ENCODE assay signal across 8 mouse cellular contexts in the genomic region with DNA sequence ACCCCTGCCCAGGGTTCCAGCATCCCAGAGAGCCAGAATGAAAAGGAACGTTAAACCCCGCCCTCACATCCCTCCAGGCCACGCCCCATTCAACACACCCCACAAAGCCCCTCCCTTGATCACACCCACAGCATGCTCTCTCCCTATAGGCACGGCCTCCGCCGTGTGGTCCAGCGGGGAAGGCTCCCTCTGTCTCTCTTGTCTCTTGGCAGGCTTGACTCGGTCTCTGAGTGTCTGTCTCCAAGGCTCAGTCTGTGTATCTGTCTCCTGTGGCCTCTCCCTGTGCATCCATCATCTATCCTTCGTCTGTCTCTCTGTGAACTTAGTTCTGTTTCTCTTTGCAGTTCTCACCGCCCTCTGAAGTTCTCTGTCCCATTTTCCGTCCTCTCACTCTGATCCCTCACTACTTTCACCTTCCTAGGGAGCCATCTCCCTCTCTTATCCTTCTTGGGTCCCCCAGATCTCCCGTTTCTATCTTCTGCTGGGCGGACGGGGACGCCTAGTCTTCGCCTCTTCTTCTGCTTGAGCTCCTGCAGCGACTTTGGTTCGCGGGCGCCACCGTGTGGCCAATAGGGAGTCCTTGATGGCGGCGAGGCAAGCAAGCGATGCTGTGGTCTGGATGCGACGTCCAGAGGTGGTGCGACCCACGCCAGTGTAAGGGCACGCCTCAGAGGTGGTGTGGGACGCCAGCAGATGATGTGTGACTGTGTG. TPM values are rescaled to one million over a fixed set of nuclear protein-coding genes. Genes with fewer than 3 reads are reported as not detected.
A peak's percentile ranks its signal among the peaks of the same experiment; 100 is the strongest.
DNase-seq lines count a peak whose midpoint lies in the region; ATAC-seq and TF ChIP-seq lines count a peak whose summit lies in the region.

TSS of gene Gng8 (plus strand) at position 146 of the 711 bp plus-strand sequence.

- no peaks in the 10 kb centered on the region for H3K27me3 ChIP-seq in cerebellum, adult 2 months (ENCODE audit: control insufficient read depth, insufficient read depth, low read length)
- peaks cover 22% of the 10 kb centered on the region for H3K27me3 ChIP-seq in lung, embryonic 16.5 days (ENCODE audit: control insufficient read depth, insufficient read depth, low read depth, low read length)
- H3K27me3 ChIP-seq in thymus, adult 2 months (ENCODE audit: control insufficient read depth, insufficient read depth, low read length): no peaks in the 10 kb centered on the region

- H3K9me3 ChIP-seq in ES-E14 (ENCODE audit: control insufficient read depth, insufficient read depth, low read depth, low read length): no peaks in the 10 kb centered on the region
- H3K9me3 ChIP-seq in lung, embryonic 16.5 days (ENCODE audit: control insufficient read depth, low read length): no peaks in the 10 kb centered on the region

- peak within 1 kb of the TSS; percentile 46 to 68 for H3K4me3 ChIP-seq in ES-E14 (ENCODE audit: insufficient read depth in 1 of 2, low read depth in 1 of 2, low read length in 2 of 2, poor library complexity in 1 of 2, severe bottlenecking in 1 of 2)
- peak within 1 kb of the TSS; percentile 57 for H3K4me3 ChIP-seq in cerebellum, adult 2 months (replicated peaks; ENCODE audit: insufficient read depth, low read depth, low read length)
- H3K4me3 ChIP-seq in lung, embryonic 16.5 days (ENCODE audit: low read length): peak within 1 kb of the TSS; percentile 49
- peak within 1 kb of the TSS; percentile 11; the same call in 1 of the 2 replicates for H3K4me3 ChIP-seq in thymus, adult 2 months (ENCODE audit: control insufficient read depth, insufficient read depth, low read length)

- peak within 1 kb of the TSS; percentile 74 for H3K4me2 ChIP-seq in lung, embryonic 16.5 days (ENCODE audit: low read depth, low read length)

- H3K4me1 ChIP-seq in ES-E14 (ENCODE audit: control insufficient read depth in 2 of 2, insufficient read depth in 2 of 2, low read length in 2 of 2, poor library complexity in 1 of 2): peaks cover 1 to 31% of the 10 kb centered on the region in 2 experiments; a peak in 3 of 4 replicates
- H3K4me1 ChIP-seq in cerebellum, adult 2 months (ENCODE audit: control insufficient read depth, insufficient read depth, low read length): peaks cover 3% of the 10 kb centered on the region; the same call in 1 of the 2 replicates
- peaks cover 33% of the 10 kb centered on the region for H3K4me1 ChIP-seq in lung, embryonic 16.5 days (replicated peaks; ENCODE audit: control insufficient read depth, insufficient read depth, low read length)
- peaks cover 14% of the 10 kb centered on the region for H3K4me1 ChIP-seq in thymus, adult 2 months (replicated peaks; ENCODE audit: control insufficient read depth, insufficient read depth, low read length)

- TF ChIP-seq CTCF in cerebellum, adult 2 months (IDR thresholded peaks at IDR 0.05; ENCODE audit: borderline replicate concordance, insufficient read depth, low read depth, low read length): peak; percentile 81
- TF ChIP-seq CTCF in thymus, adult 2 months (IDR thresholded peaks at IDR 0.05; ENCODE audit: borderline replicate concordance, control insufficient read depth, extremely low read depth, insufficient read depth, low read length, poor library complexity): peak; percentile 98

- ATAC-seq in hematopoietic stem cell, adult 5-6 weeks (replicated peaks in 1 of 2; ENCODE audit: insufficient read depth in 1 of 2, low FRiP score in 2 of 2, low TSS enrichment in 1 of 2, low read depth in 1 of 2, poor library complexity in 2 of 2, severe bottlenecking in 2 of 2): peak; percentile 81 to 87
- ATAC-seq in lung, embryonic 16.5 days (ENCODE audit: low read depth): peak; percentile 86

- DNase-seq in ES-E14 (ENCODE audit: low read depth, low spot score): peak; percentile 89
- DNase-seq in cerebellum, adult 2 months: peak; percentile 78 to 86
- DNase-seq in forelimb bud, embryonic 11.5 days (ENCODE audit: low read depth, low spot score): peak; percentile 90
- DNase-seq in layer of hippocampus, adult 9-10 months (ENCODE audit: low spot score): peak; percentile 66
- DNase-seq in ovary, adult 18-20 months (ENCODE audit: low spot score): peak; percentile 56
- DNase-seq in thymus, adult 2 months: peak; percentile 80

- H3K36me3 ChIP-seq in ES-E14 (ENCODE audit: control insufficient read depth, insufficient read depth, low read length, poor library complexity, severe bottlenecking): peaks cover 6% of the 10 kb centered on the region; the same call in 1 of the 2 replicates
- H3K36me3 ChIP-seq in lung, embryonic 16.5 days (ENCODE audit: control insufficient read depth, insufficient read depth, low read length): no peaks in the 10 kb centered on the region
- H3K36me3 ChIP-seq in thymus, adult 2 months (ENCODE audit: control insufficient read depth, insufficient read depth, low read length): no peaks in the 10 kb centered on the region

- TF ChIP-seq POLR2A in cerebellum, adult 2 months (IDR thresholded peaks at IDR 0.05; ENCODE audit: borderline replicate concordance, insufficient read depth, low read length): no peak
- TF ChIP-seq POLR2A in thymus, adult 2 months (IDR thresholded peaks at IDR 0.05; ENCODE audit: control insufficient read depth, extremely low read depth, insufficient read depth, low read length, poor library complexity): no peak

- H3K27ac ChIP-seq in ES-E14 (ENCODE audit: insufficient read depth, low read depth, low read length, poor library complexity, severe bottlenecking): no peak within 1 kb of the TSS; the same call in 1 of the 2 replicates
- no peak within 1 kb of the TSS for H3K27ac ChIP-seq in cerebellum, adult 2 months (ENCODE audit: insufficient read depth, low read length)
- peak within 1 kb of the TSS; percentile 96 for H3K27ac ChIP-seq in lung, embryonic 16.5 days (ENCODE audit: low read length)
- H3K27ac ChIP-seq in thymus, adult 2 months (ENCODE audit: control insufficient read depth, insufficient read depth, low read length): no peak within 1 kb of the TSS

- in situ Hi-C loops in ES-E14 (cut with MboI; ENCODE audit: low sequenced_read_pairs in 2 of 2, unreplicated experiment in 2 of 2): no loop called here

- H3K9ac ChIP-seq in ES-E14 (ENCODE audit: insufficient read depth, low read depth, low read length, poor library complexity, severe bottlenecking): peak within 1 kb of the TSS; percentile 49; the same call in 1 of the 2 replicates
- H3K9ac ChIP-seq in lung, embryonic 16.5 days (ENCODE audit: low read length): peak within 1 kb of the TSS; percentile 61

- WGBS in cerebellum, adult 2 months: 1% methylated on average over 30 of the region's 30 CpGs
- WGBS in lung, embryonic 16.5 days: under 1% methylated on average over 30 of the region's 30 CpGs
- 1% methylated on average over 30 of the region's 30 CpGs for WGBS in thymus, adult 2 months

TF ChIP-seq in ES-E14, 5 proteins besides CTCF, POLR2A, EP300 and RAD21:
- TF ChIP-seq ZNF384 (IDR thresholded peaks at IDR 0.05; ENCODE audit: low read depth, low read length) (no peak), ZC3H11A (IDR thresholded peaks at IDR 0.05; ENCODE audit: borderline replicate concordance, low read depth, low read length) (peak; percentile 51)

RNA-seq across cellular contexts. Expression of gene Gng8, which starts in this region (rescaled TPM):
- total RNA-seq in ES-E14 (2012; rRNA removed): 0.79 and 1.0 TPM in 2 replicates
- polyA plus RNA-seq in cerebellum, adult 2 months (2012; rRNA removed): 10.0 and 14.0 TPM in 2 replicates
- total RNA-seq in hematopoietic stem cell, adult 5-6 weeks (2017): 0.25 TPM in 1 of 2 replicates, not detected in the other
- 12.9 and 13.0 TPM in 2 replicates for polyA plus RNA-seq in lung, embryonic 16.5 days (2015; fragmentation: Nextera tagmentation; extraction: Ambion mirVana)
- polyA plus RNA-seq in thymus, adult 2 months (2012; rRNA removed): 0.62 and 1.7 TPM in 2 replicates

Comparison
In these comparisons a context has a peak if more than half of its experiments do, and no peak if none do; other contexts are left out.
1. Peak in ATAC-seq in hematopoietic stem cell, adult 5-6 weeks; RNA of the gene not detected or under 1 TPM.